Mouse (Mus musculus) midbrain, postnatal 0 days (tissue): ENCODE measurements around the gene Usp18. TPM values are rescaled to one million over a fixed set of nuclear protein-coding genes. Genes with fewer than 3 reads are reported as not detected.

Experiments
- ATAC-seq: fragments of 200-750 bp; cut with Nextera tagmentation; 2 replicates; pipeline ENCODE4 v1.8.0; 2017; ENCODE audit warnings: moderate number of reproducible peaks, mild to moderate bottlenecking, moderate TSS enrichment, moderate library complexity; ENCODE audit not compliant: low FRiP score
- DNase-seq: peaks from one replicate; pipeline ENCODE4 v3.0.0-alpha.2; 2015; ENCODE audit warnings: low spot score
- H3K27ac ChIP-seq: fragments of 300-500 bp; sonication (generic); 2 replicates; pipeline ENCODE4 v1.5.1; 2014; ENCODE audit warnings: low read depth, mild to moderate bottlenecking, low read length, mixed read lengths
- H3K27me3 ChIP-seq: fragments of 300-500 bp; sonication (generic); 2 replicates; pipeline ENCODE4 v1.6.1; 2014; ENCODE audit warnings: low read length, control low read depth, mixed read lengths; ENCODE audit not compliant: insufficient read depth
- H3K36me3 ChIP-seq: fragments of 300-500 bp; sonication (generic); 2 replicates; pipeline ENCODE4 v1.6.1; 2014; ENCODE audit warnings: low read length, control low read depth, mixed read lengths; ENCODE audit not compliant: insufficient read depth
- H3K4me1 ChIP-seq: fragments of 300-500 bp; sonication (generic); 2 replicates; pipeline ENCODE4 v1.6.1; 2014; ENCODE audit warnings: mild to moderate bottlenecking, control low read depth, antibody characterized with exemption, low read length, mixed read lengths; ENCODE audit not compliant: insufficient read depth
- H3K4me2 ChIP-seq: fragments of 300-500 bp; sonication (generic); 2 replicates; pipeline ENCODE4 v1.6.1; 2014; ENCODE audit warnings: low read depth, mild to moderate bottlenecking, low read length, mixed read lengths; ENCODE audit not compliant: poor library complexity, severe bottlenecking
- H3K4me3 ChIP-seq: fragments of 300-500 bp; sonication (generic); 2 replicates; pipeline ENCODE4 v1.5.1; 2014; ENCODE audit warnings: low read depth, mild to moderate bottlenecking, low read length, moderate library complexity
- H3K9ac ChIP-seq: fragments of 300-500 bp; sonication (generic); replicated peaks from 2 replicates; pipeline ENCODE4 v1.6.1; 2014; ENCODE audit warnings: mild to moderate bottlenecking, low read length, moderate library complexity, mixed read lengths; ENCODE audit not compliant: poor library complexity, severe bottlenecking
- H3K9me3 ChIP-seq: fragments of 300-500 bp; sonication (generic); 2 replicates; pipeline ENCODE4 v1.6.1; 2016; ENCODE audit warnings: low read length, control low read depth
- CTCF ChIP-seq: IDR thresholded peaks from 2 replicates; pipeline ENCODE4 v1.5.1; 2016; ENCODE audit warnings: antibody characterized with exemption, mild to moderate bottlenecking
- WGBS: fragments of 180-500 bp; shearing (Covaris S2); extraction: QIAGEN DNeasy Blood & Tissue Kit; methylation state at CpG from one replicate; pipeline ENCODE4 v1.1.7; 2014; 5-methylcytosine and 5-hydroxymethylcytosine counted together
- polyA plus RNA-seq: library from polyadenylated mRNA; unstranded; fragments of >200 nt; fragmentation: Nextera tagmentation; extraction: Ambion mirVana; gene quantifications from 2 replicates; pipeline ENCODE4 v1.2.1, GENCODE M21; 2015
- total RNA-seq: library from RNA; depleted of rRNA; stranded (reverse); fragments of >200 nt; gene quantifications from 2 replicates; pipeline ENCODE4 v1.2.3, GENCODE M21; 2014

Gene Usp18
- total and polyA plus RNA-seq, 2 experiments from 2014 or later: 1.1 to 2.0 TPM

DNA sequence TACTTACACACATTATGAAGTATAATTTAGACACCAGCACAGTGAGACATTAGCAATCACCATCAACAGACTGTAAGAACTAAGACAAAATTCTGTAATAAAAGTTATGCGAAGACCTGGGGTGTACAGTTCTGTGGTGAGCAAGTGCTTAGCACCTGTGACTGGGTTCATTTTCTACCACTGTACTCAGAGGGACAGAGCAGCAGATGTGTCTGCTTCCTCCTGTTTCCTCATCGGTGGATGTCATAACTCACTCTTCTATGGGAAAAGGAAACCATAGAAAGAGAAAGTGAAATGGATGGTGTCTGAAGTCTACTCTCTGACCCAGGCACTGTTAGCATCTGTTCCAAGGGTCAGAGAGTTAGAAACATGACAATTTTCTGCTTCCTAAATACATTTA, 19.0 kb upstream of the Usp18 start:
- Histone ChIP-seq H3K27ac (no peak overlapping the region), H3K9ac (no peak overlapping the region), H3K4me1 (no peaks in the 10 kb centered on the region), H3K27me3 (no peaks in the 10 kb centered on the region), H3K4me2 (no peak overlapping the region), H3K36me3 (no peaks in the 10 kb centered on the region), H3K9me3 (no peaks in the 10 kb centered on the region), H3K4me3 (no peak overlapping the region)
- ATAC-seq (no peak), DNase-seq (no peak)
- WGBS: 96% methylated on average over 2 of the region's 2 CpGs
- TF ChIP-seq CTCF: no peak

DNA sequence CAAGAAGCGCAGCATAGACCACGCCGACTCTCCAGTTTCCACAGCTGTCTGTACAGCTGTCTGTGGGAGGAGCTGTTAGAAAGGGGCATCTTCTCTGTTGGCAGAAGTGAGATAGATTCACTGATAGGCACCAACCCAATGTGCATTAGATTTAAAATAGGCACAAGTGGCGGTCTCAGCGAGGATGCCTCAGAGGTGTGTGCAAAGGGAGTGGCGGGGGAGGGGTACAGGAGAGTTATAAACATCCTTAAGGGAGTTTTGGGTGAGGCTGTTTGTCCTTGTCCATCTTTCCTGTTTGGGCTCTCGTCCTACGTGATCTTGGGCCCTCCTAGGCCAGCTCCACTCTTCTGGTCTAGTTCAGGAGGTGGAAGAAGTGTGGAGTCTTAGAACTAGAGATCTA, 17.3 kb upstream of the Usp18 start:
- ATAC-seq (no peak), DNase-seq (no peak)
- no peak overlapping the region for H3K4me2 ChIP-seq
- TF ChIP-seq CTCF: no peak
- WGBS: 72% methylated on average over 8 of the region's 8 CpGs
- H3K27me3 ChIP-seq: no peaks in the 10 kb centered on the region
- H3K36me3 ChIP-seq: no peaks in the 10 kb centered on the region
- no peaks in the 10 kb centered on the region for H3K4me1 ChIP-seq
- no peaks in the 10 kb centered on the region for H3K9me3 ChIP-seq
- no peak overlapping the region for H3K9ac ChIP-seq
- H3K27ac ChIP-seq: no peak overlapping the region
- no peak overlapping the region for H3K4me3 ChIP-seq

DNA sequence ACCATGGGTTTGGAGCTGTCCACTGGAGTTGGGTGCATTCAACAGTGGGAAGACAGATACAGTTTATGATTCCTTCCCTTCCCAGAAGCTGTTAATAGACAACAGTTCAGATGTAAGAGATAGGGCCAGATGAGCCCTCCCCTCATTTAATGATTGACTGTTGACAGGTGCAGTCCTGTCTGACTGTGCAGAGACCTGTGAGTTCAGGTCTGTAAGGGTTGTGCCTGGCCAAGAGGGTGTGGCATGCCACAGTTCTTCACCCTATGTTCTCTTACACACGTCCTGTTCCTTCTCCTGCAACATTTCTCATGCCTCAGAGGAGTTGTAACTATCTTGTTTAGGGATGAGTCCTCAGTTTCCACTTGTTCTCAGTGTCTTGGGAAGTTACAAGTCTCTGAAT, 13.1 kb upstream of the Usp18 start:
- H3K4me1 ChIP-seq: no peaks in the 10 kb centered on the region
- no peaks in the 10 kb centered on the region for H3K9me3 ChIP-seq
- DNase-seq (no peak), ATAC-seq (no peak)
- no peaks in the 10 kb centered on the region for H3K27me3 ChIP-seq
- no peaks in the 10 kb centered on the region for H3K36me3 ChIP-seq
- no peak overlapping the region for H3K4me3 ChIP-seq
- H3K4me2 ChIP-seq: no peak overlapping the region
- 71% methylated on average over 1 of the region's 1 CpGs for WGBS
- H3K9ac ChIP-seq: no peak overlapping the region
- no peak for TF ChIP-seq CTCF
- no peak overlapping the region for H3K27ac ChIP-seq

DNA sequence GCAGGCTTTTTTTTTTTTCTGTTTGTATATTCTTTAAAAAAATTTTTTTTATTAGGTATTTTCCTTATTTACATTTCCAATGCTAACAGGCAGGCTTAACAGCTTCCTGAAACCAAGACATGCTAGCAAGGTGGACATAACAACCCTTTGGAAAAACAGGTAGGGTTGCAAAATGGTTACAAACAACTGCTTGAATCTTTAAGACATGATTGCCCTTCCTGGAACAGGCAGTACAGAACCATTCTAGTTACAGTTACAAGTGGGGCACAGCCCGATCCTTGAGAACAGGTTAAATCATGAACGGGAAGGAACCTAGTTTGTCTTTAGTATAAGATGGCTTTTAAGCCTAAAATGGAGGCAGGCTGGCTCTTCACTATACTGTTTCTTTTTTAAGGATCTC, 9.3 kb upstream of the Usp18 start:
- Histone ChIP-seq H3K4me2 (no peak overlapping the region), H3K36me3 (no peaks in the 10 kb centered on the region), H3K27me3 (no peaks in the 10 kb centered on the region), H3K9ac (no peak overlapping the region), H3K9me3 (no peaks in the 10 kb centered on the region), H3K4me1 (no peaks in the 10 kb centered on the region), H3K27ac (no peak overlapping the region), H3K4me3 (no peak overlapping the region)
- DNase-seq (no peak), ATAC-seq (no peak)
- WGBS: 95% methylated on average over 2 of the region's 2 CpGs
- no peak for TF ChIP-seq CTCF

DNA sequence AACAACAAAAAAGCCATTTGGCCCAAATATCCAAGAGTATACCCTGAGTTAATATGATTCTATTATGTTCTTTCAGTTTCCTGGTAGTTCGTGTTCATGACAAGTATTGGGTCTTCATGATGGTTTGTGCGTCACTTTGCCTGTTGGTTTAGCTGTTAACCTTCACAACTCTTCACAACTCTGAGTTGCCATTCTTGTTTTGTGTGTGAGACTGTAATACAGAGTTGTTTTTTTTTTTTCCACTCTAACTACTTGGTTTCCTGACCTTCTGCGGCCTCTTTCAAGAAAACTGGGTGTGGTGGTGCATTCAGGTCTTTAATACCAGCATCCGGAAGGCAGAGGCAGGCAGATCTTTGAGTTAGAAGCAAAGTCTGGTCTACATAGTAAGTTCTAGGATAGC, 7.5 kb upstream of the Usp18 start:
- WGBS: 94% methylated on average over 4 of the region's 4 CpGs
- H3K27ac ChIP-seq: no peak overlapping the region
- H3K9ac ChIP-seq: no peak overlapping the region
- no peaks in the 10 kb centered on the region for H3K27me3 ChIP-seq
- H3K36me3 ChIP-seq: no peaks in the 10 kb centered on the region
- no peak overlapping the region for H3K4me2 ChIP-seq
- ATAC-seq: no peak
- H3K4me1 ChIP-seq: no peaks in the 10 kb centered on the region
- no peak for TF ChIP-seq CTCF
- no peaks in the 10 kb centered on the region for H3K9me3 ChIP-seq
- no peak for DNase-seq
- H3K4me3 ChIP-seq: no peak overlapping the region

DNA sequence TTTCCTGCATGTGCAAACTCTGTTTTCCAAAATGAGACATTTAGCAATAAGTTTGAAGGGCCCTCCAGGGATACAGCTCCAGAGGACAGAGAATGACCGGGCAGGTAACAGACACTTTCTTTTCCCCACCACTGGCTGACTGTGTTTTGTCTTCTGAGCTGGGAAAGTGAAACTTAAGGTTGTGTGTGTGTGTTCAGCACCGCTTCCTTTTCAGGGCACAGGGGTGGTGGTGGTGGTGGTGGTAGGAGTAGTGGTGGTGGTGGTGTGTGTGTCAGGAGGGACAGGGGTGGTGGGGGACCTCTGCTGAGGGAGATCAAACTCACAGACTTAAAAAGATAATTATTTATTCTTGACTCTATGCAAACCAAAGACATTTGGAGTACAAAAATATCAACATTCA, 3.9 kb upstream of the Usp18 start:
- TF ChIP-seq CTCF: no peak
- DNase-seq: no peak

More for the DNA sequence above, 3.9 kb upstream of the Usp18 start:
- no peak overlapping the region for H3K4me2 ChIP-seq
- H3K27me3 ChIP-seq: no peaks in the 10 kb centered on the region
- no peaks in the 10 kb centered on the region for H3K9me3 ChIP-seq
- no peaks in the 10 kb centered on the region; the same call in 1 of the 2 replicates for H3K4me1 ChIP-seq
- WGBS: 91% methylated on average over 2 of the region's 2 CpGs
- no peaks in the 10 kb centered on the region for H3K36me3 ChIP-seq
- H3K9ac ChIP-seq: no peak overlapping the region
- ATAC-seq: no peak
- no peak overlapping the region for H3K4me3 ChIP-seq
- H3K27ac ChIP-seq: no peak overlapping the region
